Mouse (Mus musculus) cerebellum, adult 2 months (tissue): ENCODE measurements around the gene Gpx1. TPM values are rescaled to one million over a fixed set of nuclear protein-coding genes. Genes with fewer than 3 reads are reported as not detected.

ENCODE experiments used
- DNase-seq, 2 experiments: peaks; one replicate each; pipeline ENCODE4 v3.0.0; 2021
- H3K27ac ChIP-seq: fragments of 200-500 bp; 2 replicates; pipeline ENCODE4 v1.5.1; 2012; ENCODE audit warnings: low read length, control low read depth, inconsistent platforms; ENCODE audit not compliant: insufficient read depth
- H3K27me3 ChIP-seq: fragments of 200-500 bp; 2 replicates; pipeline ENCODE4 v1.6.1; 2012; ENCODE audit warnings: inconsistent platforms, mild to moderate bottlenecking, low read length, moderate library complexity; ENCODE audit not compliant: control insufficient read depth, insufficient read depth
- H3K4me1 ChIP-seq: fragments of 200-500 bp; 2 replicates; pipeline ENCODE4 v1.6.1; 2011; ENCODE audit warnings: low read length; ENCODE audit not compliant: control insufficient read depth, insufficient read depth
- H3K4me3 ChIP-seq: fragments of 200-500 bp; replicated peaks from 2 replicates; pipeline ENCODE3; 2011; ENCODE audit warnings: mild to moderate bottlenecking, low read depth, low read length, control low read depth; ENCODE audit not compliant: insufficient read depth
- CTCF ChIP-seq: fragments of 200-500 bp; IDR thresholded peaks from 2 replicates; pipeline ENCODE4 v1.5.1; 2011; ENCODE audit warnings: low read depth, mild to moderate bottlenecking, control low read depth, low read length, moderate library complexity, borderline replicate concordance; ENCODE audit not compliant: insufficient read depth
- POLR2A ChIP-seq: fragments of 200-500 bp; IDR thresholded peaks from 2 replicates; pipeline ENCODE4 v1.6.1; 2011; ENCODE audit warnings: low read length, control low read depth, borderline replicate concordance; ENCODE audit not compliant: insufficient read depth
- WGBS: fragments of 180-500 bp; shearing (Covaris S2); methylation state at CpG from one replicate; pipeline ENCODE4 v1.1.7; 2018; 5-methylcytosine and 5-hydroxymethylcytosine counted together
- polyA plus RNA-seq: library from polyadenylated mRNA; depleted of rRNA; stranded (reverse); fragments of >200 nt; gene quantifications from 2 replicates; pipeline ENCODE4 v1.2.3, GENCODE M21; 2012; rRNA removed

Gene Gpx1
- polyA plus RNA-seq, 1 experiment = 249 TPM

DNA sequence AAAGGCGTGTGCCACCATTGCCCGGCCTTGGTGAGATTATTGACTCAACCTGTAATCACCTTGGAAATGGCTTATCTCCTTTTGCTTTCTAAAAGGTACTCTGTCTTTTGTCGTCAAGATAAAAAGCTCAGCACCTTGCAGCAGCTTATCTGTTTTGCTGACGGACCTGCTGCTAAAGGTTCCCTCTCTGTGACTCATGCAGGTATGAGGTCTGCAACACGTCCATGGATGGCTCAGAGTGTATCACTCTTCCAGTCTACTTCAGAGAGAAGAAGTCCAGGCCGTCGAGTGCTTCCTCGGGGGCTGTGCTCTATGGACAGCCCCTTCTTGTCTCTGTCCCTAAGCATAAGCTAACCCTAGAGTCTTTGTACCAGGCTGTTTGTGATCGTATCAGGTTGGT lies 39.5 kb downstream of the Gpx1 start:
- Histone ChIP-seq H3K27me3 (no peaks in the 10 kb centered on the region), H3K4me1 (no peaks in the 10 kb centered on the region), H3K27ac (no peak overlapping the region), H3K4me3 (no peak overlapping the region)
- 93% methylated on average over 9 of the region's 9 CpGs for WGBS
- DNase-seq = no peak
- TF ChIP-seq POLR2A = no peak
- TF ChIP-seq CTCF = no peak

DNA sequence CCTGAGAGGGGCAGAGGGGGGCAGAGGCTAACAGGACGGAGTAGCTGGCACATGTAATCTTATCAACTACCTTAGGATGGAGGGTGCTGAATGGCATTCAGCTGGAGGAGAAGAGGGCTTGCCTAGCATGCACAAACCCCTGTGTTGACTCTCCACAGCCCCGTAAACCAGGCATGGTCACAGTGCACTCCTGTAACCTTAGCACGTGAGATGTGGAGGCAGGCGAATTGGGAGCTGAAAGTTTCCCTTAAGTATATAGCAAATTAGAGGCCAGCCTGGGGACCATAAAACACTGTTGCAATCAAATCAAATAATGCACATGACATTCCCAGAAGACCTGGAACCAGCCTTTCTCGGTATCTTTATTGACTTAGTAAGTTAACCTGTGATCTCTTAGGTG lies 40.0 kb downstream of the Gpx1 start:
- DNase-seq = no peak
- Histone ChIP-seq H3K27me3 (no peaks in the 10 kb centered on the region), H3K4me3 (no peak overlapping the region), H3K27ac (no peak overlapping the region), H3K4me1 (no peaks in the 10 kb centered on the region)
- 91% methylated on average over 5 of the region's 5 CpGs for WGBS
- TF ChIP-seq CTCF = no peak
- TF ChIP-seq POLR2A = no peak

DNA sequence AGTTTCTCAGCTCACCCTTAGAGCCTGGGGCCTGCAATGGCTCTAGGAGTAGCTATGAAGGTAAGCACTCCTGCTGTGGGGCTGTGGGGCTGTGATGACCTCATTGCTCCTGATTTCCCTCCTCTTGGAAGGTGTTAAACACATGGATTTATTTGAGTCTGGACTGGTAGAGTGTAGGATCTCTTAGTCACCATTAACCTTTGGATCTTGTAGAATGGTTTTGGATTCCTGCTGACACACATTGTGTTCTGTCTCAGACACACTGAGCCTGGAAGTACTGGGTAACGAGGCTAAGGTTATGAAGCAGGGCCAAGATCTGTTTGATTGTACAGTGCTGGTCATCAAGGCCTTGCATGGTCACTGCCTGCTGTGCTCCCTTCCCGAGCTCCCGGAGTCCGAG lies 40.6 kb downstream of the Gpx1 start:
- TF ChIP-seq CTCF = no peak
- TF ChIP-seq POLR2A = no peak
- no peak for DNase-seq
- WGBS = 71% methylated on average over 4 of the region's 4 CpGs
- Histone ChIP-seq H3K27me3 (no peaks in the 10 kb centered on the region), H3K27ac (no peak overlapping the region), H3K4me1 (no peaks in the 10 kb centered on the region), H3K4me3 (no peak overlapping the region)

- Histone ChIP-seq H3K27ac (no peak overlapping the region), H3K27me3 (no peaks in the 10 kb centered on the region), H3K4me1 (no peaks in the 10 kb centered on the region), H3K4me3 (no peak overlapping the region)
- no peak for DNase-seq
- WGBS = 97% methylated on average over 9 of the region's 9 CpGs
- TF ChIP-seq CTCF (no peak), POLR2A (no peak)
These were observed 42.7 kb downstream of the Gpx1 start for GRCm38 (mm10) chr9:108381382-108381781.

GRCm38 (mm10) chr9:108385006-108385405 lies 46.3 kb downstream of the Gpx1 start:
- TF ChIP-seq CTCF = no peak
- TF ChIP-seq POLR2A = no peak
- no peak for DNase-seq
- WGBS = 82% methylated on average over 7 of the region's 7 CpGs

DNA sequence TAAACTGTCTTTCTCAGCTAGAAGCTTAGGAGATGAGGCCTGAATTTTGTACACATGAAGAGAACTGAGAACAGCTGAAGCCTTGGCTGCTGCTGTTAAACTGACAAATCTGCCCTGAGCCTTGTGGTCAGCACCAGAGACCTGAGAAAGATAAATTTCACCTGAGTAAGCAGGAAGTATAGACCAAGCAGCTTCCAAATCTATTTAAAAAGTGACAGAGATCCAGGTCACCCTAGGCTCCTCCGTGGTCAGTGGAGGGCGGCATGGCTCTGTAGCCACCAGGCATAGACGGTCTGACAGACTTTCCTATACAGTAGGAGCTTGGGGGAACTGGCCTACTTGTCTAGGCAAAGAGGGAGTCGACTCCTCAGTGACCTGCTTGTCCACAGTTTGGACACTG lies 48.1 kb downstream of the Gpx1 start:
- Histone ChIP-seq H3K4me1 (no peaks in the 10 kb centered on the region), H3K4me3 (no peak overlapping the region), H3K27ac (no peak overlapping the region), H3K27me3 (no peaks in the 10 kb centered on the region)
- WGBS = 75% methylated on average over 4 of the region's 4 CpGs
- no peak for DNase-seq
- no peak for TF ChIP-seq POLR2A
- no peak for TF ChIP-seq CTCF

More at GRCm38 (mm10) chr9:108385006-108385405, 46.3 kb downstream of the Gpx1 start:
- Histone ChIP-seq H3K27me3 (no peaks in the 10 kb centered on the region), H3K4me3 (no peak overlapping the region), H3K4me1 (no peaks in the 10 kb centered on the region), H3K27ac (no peak overlapping the region)

DNA sequence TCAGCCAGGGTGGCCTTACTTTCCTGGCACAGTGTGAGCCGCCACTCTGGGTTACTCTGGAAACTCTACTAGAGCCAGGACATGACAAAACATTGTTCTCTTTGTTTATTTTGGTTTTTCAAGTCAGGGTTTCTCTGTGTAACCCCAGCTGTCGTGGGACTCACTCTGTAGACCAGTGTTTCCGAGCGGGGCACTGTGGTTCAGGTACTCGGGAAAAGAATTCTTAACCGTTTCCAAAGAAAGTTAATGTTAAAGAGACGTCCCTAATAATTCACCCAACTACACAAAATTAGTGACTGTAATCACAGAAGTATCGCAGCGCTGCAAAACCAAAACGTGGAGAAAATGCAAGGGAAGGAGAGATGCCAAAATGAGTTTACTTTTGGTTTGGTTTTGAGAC lies 49.9 kb downstream of the Gpx1 start:
- H3K27ac ChIP-seq = no peak overlapping the region
- TF ChIP-seq CTCF (no peak), POLR2A (no peak)
- 74% methylated on average over 10 of the region's 10 CpGs for WGBS

GRCm38 (mm10) chr9:108389220-108389619 lies 50.5 kb downstream of the Gpx1 start:
- WGBS = 73% methylated on average over 6 of the region's 6 CpGs
- H3K27me3 ChIP-seq = no peaks in the 10 kb centered on the region
- DNase-seq = no peak
- no peak overlapping the region for H3K4me3 ChIP-seq
- TF ChIP-seq CTCF (no peak), POLR2A (no peak)
- no peaks in the 10 kb centered on the region for H3K4me1 ChIP-seq
- no peak overlapping the region for H3K27ac ChIP-seq

More for the DNA sequence above, 49.9 kb downstream of the Gpx1 start:
- Histone ChIP-seq H3K4me1 (no peaks in the 10 kb centered on the region), H3K27me3 (no peaks in the 10 kb centered on the region), H3K4me3 (no peak overlapping the region)
- no peak for DNase-seq

Other genes with a start within 250 kb of the Gpx1 start
- gene Apeh, start 244.3 kb upstream of the Gpx1 start, polyA plus RNA-seq = 69.6 and 83.5 TPM in 2 replicates
- 70.0 and 77.6 TPM in 2 replicates for gene Bsn, start 148.5 kb upstream of the Gpx1 start, polyA plus RNA-seq
- gene Dag1, start 74.9 kb upstream of the Gpx1 start, polyA plus RNA-seq = 33.8 and 38.6 TPM in 2 replicates
- gene Nicn1, start 48.5 kb upstream of the Gpx1 start, polyA plus RNA-seq = 94.1 and 97.5 TPM in 2 replicates
- 63.2 and 64.2 TPM in 2 replicates for gene Amt, start 42.0 kb upstream of the Gpx1 start, polyA plus RNA-seq
- 198 and 201 TPM in 2 replicates for gene Rhoa, start 32.8 kb upstream of the Gpx1 start, polyA plus RNA-seq
- 55.2 and 58.9 TPM in 2 replicates for gene Tcta, start 32.7 kb upstream of the Gpx1 start, polyA plus RNA-seq
- 97.5 and 104 TPM in 2 replicates for gene Usp4, start 8.9 kb downstream of the Gpx1 start, polyA plus RNA-seq
- 1.3 and 1.7 TPM in 2 replicates for gene 1700102P08Rik, start 53.9 kb downstream of the Gpx1 start, polyA plus RNA-seq
- gene Ccdc36, start 89.6 kb downstream of the Gpx1 start, polyA plus RNA-seq = 0.13 and 0.17 TPM in 2 replicates
- not detected in 2 replicates for gene BC048562, start 97.6 kb downstream of the Gpx1 start, polyA plus RNA-seq
- 23.4 and 27.6 TPM in 2 replicates for gene Ccdc71, start 121.6 kb downstream of the Gpx1 start, polyA plus RNA-seq
- 36.2 and 47.1 TPM in 2 replicates for gene Klhdc8b, start 122.7 kb downstream of the Gpx1 start, polyA plus RNA-seq
- gene Lamb2, start 140.8 kb downstream of the Gpx1 start, polyA plus RNA-seq = 31.0 and 34.2 TPM in 2 replicates
- 192 and 212 TPM in 2 replicates for gene Usp19, start 151.7 kb downstream of the Gpx1 start, polyA plus RNA-seq
- gene Qars, start 168.8 kb downstream of the Gpx1 start, polyA plus RNA-seq = 99.4 and 107 TPM in 2 replicates
- 117 and 124 TPM in 2 replicates for gene Qrich1, start 177.9 kb downstream of the Gpx1 start, polyA plus RNA-seq
- gene Impdh2, start 221.4 kb downstream of the Gpx1 start, polyA plus RNA-seq = 70.6 and 76.9 TPM in 2 replicates
- gene Ndufaf3, start 228.5 kb downstream of the Gpx1 start, polyA plus RNA-seq = 63.0 and 69.3 TPM in 2 replicates
- 215 and 239 TPM in 2 replicates for gene Dalrd3, start 231.0 kb downstream of the Gpx1 start, polyA plus RNA-seq
- 97.4 and 107 TPM in 2 replicates for gene Wdr6, start 239.8 kb downstream of the Gpx1 start, polyA plus RNA-seq